Mouse (Mus musculus) NIH3T3 (cell line): ENCODE data around the gene Grap2.

Experiments used
- DNase-seq: peaks from one replicate; pipeline ENCODE4 v3.0.0-alpha.2; 2012; ENCODE audit warnings: low read depth

Grap2 gene

DNA sequence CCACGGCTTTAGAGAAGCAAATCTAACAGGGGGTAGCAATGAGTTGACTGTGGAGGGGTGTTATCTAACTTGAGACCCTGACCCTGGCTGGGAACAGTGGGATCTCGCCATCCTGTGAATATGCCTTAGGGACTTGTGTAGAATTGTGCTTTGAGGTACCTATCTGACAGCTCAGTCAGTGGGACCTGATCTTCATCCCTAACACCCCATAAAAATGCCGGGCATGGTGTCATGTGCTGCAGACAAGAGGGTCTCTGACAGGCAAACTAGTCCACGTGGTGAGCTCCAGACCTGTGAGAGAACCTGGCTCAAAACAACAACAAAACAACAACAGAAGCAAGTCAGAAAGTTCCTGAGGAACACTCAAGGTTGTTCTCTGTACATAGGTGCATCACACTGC is 27.4 kb downstream of the Grap2 start:
- DNase-seq: no peak

DNA sequence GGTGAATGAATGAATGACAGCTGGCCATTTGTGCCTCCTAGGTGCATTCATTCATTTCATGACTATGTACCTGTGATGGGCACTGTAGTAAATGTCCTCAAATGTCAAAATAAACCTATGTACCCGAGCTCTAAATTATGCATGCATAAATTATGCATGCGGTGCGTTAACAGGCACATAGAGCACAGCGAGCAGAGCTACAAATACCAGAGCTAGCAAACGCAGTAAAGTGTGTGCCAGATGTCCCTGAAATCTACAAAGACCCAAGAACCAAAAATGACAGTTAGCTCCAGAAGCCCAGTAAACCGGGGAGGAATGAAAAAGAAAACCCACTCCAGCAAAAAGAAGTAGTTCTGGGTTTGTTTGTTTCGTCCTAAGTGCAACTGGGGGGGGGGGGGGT is 29.1 kb downstream of the Grap2 start:
- no peak for DNase-seq

DNA sequence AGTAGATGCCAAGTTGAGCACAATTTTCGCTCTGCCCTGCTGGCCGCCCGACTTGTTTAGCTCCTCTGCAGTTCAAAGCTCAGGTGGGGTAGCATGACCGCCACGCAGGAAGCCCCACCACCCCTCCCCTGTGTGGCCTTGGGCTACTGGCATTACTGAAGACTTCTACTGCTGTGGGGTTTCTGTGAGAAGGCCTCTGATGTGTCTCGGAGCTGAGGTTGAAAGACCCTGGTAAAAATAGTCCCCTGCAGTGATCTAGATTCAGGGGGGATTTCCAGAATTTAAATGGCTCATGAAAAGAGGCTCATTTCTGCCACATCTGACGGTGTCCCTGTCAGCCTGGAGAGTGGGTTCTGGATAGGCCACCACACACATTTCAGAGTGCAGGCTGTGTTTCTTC is 30.1 kb downstream of the Grap2 start:
- no peak for DNase-seq

DNA sequence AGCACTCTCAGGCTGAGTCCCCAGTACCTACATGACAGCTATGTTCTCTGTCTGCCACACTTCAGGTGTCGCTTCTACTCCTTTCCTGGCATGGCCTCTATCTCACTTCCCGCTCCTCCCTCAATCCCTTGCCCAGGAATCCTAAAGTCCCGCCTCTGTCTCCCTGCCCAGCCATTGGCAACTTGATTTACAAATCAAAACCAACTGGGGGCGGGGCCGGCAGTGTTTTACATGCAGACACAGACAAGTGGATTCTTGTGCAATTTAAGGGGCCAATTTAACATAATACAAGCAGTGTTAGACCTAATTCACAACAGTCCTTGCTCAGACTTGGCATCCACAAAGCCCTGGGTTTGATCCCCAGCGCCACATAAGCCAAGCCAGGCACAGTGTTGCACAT is 31.6 kb downstream of the Grap2 start:
- DNase-seq: peak; percentile 32

DNA sequence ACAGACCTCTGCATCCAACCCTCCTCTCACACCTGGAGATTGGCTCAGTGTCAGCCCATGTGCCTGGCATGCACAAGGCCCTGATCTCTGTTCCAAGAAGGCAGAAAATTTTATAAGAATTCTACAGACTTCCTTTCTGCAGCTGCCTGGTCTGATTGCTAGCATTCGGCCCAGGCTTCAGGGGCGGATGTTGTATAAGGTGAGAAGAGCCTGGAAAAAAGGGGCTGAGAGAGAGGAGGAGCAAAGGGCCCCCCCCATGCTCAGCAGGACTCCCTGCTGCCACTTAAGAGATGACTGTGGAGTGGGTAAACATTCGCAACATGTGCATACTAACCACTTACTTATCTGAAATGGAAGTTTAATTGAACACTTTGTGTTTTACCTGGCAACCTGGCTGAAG is 35.6 kb downstream of the Grap2 start:
- DNase-seq: no peak

DNA sequence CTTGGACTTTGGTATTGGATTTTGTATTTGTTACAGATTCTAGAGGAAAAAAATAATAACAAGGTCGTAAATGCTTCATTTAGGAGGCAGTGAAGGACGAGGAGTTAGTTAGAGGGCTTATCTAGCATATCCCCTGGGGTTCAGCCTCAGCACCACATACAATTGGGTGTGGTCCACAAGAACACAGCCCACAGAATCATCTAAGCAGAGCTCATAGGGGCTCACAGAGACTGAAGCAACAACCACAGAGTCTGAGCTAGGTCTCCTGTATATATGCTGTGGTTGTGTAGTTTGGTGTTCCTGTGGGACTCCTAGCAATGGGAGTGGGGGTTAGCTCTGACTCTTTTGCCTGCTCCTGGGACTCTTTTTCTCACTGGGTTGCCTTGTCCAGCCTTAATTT is 37.9 kb downstream of the Grap2 start:
- DNase-seq: no peak

DNA sequence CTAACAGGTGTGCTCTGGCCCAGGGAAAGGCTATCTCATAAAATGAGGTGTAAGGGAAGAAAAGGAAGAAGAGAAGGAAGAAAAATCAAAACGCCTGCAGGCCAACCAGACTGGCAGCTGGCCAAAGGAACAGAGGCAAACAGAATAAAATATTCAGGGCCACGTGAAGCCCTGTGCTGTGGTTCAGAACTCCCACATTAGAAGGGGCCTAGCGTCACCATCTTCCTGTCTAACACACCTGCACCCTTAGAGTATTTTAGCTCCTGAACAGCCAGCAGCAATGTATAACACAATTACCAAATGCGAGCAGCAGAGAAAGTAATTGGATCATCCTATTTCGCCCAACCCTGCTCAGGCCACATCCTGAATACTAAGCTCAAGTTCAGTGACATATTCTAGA is 39.1 kb downstream of the Grap2 start:
- DNase-seq: no peak

DNA sequence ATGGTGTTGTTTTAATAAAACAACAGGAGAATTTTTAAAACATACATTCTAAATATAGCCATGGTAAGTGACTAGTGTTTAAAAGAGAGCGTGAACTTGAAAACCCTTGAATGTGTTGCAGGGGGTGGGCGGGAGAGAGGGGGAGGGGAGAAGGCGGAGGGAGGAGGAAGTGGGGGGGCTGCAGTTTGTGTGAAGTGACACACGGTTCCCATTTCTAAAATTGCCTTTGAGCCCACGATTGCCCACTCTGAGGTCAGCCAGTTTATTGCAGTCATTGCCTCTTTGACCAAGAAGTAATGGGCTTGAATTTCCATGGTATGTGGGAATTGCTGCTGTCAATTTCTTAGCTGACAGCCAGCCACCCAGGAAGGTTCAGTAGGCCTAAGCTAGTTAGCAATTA is 41.5 kb downstream of the Grap2 start:
- no peak for DNase-seq

DNA sequence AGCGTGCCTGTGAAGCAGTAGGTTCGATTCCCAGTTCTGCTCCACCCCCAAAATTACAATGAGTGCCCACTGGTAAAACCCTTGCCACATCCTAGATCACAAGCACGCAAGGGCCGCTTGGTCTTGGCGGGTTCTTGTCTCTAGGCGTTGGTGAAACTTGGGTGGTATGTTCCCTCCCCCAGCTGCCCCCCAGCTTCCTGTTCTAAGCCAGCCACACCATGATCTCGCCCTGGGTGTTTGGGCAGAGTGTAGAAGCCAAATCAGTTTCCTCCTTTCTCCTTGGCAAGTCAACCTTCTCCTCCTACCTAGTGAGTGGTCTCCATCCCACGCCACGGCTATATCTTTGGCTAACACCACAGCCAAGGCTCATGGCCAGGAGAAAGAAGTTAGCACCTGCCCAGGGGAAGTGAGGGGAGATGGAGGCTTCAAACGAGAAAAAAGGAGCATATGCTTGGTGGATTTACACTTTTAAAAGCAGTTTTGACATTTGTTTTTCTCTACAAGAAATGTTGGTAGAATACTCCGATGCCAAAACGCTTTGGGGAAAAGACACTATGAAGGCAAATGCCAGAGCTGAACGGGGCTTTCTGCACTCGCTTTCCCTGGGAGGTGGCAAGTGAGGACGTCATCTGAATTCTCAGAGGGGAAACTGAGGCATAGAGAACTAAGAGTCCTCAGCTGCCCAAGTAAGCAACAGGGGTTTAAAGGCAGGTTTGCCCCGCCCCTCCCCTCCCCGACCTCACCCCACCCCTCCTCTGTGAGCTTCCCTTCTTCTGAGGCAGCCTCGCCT is 42.3 kb downstream of the Grap2 start:
- no peak for DNase-seq

DNA sequence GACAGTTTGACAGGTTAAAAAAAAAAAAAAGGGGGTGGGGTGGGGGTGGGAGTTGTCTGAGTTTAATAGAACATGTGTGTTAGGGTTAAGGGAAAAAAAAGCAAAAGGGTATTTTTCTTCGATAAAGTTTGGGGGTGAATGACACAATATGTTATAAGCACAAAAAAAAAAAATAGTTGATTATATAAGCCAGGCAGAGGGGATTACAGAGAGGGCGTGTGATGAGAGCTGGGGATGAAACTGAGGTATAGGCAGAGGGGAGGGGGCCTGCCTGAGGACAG is 42.8 kb downstream of the Grap2 start:
- no peak for DNase-seq

DNA sequence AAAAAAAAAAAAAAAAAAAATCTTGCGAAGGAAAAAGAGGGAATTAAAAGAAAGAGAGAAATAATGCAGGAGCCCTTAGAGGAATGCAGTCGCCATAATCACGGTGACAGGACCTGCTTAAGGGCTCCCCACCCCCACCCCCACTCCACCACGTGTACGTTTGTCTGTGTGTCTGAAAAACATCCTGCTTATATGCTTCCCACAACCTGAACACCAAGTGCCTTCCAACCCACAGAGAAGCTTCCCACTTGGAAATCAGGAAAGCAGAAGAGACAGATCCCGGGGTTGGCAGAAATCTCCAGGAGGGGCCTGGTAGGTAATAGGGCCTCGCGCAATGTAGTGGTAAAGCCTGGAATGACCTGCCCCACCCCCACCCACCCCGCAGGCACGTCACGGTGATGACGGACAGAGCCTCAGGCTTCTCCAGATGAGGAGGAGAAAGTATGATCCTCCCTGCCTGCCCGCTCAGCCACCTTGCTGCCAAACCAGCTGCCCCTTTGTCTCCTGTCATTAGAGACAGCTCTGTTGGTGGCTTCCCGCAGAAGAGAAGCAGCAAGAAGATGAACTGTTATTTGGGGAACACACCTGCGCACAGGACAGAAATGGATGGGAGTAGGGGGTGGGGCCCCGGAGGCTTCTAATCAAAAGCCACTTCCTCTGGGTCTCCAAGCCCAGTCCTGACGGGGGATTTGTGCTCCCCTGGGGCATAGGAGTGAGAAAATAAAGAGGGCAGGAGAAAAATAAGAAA is 43.4 kb downstream of the Grap2 start:
- DNase-seq: no peak

DNA sequence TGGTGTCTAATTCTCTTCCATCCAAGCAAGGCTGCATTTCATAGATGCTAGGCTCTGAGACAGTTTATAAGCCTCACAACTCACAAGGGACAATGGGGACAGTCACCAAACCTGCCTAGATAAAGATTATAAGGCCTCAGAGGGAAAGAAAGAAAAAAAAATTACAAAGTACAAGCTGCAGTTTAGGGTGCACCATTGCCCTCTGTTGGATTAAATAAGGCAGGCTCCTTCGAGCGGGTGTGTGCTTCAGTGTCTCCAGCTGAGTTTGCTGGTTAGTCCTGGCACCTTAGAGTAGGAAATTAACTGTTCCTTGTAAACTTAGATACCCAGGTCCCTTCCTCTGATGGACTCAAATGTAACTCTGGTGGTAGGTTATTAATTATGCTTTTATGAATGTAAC is 45.4 kb downstream of the Grap2 start:
- DNase-seq: peak; percentile 70

DNA sequence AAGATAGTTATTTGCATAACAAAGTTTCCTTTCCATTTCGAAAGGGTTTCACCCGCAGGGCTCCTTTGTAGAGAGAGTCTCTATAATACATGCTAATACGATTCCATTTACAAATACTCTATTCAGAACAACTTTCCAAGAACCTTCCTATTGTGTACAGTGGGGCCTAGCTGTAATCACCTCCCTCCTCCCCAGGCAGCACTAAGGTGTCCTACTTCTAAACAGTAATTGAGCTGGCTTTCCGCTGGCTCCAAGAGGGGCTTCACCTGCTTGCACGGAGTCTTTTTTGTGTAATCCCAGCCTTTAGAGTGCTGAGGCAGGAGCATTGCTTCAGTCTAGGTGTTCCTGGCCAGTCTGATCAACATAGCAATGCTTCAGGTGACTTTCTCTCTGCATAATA is 46.8 kb downstream of the Grap2 start:
- DNase-seq: no peak

DNA sequence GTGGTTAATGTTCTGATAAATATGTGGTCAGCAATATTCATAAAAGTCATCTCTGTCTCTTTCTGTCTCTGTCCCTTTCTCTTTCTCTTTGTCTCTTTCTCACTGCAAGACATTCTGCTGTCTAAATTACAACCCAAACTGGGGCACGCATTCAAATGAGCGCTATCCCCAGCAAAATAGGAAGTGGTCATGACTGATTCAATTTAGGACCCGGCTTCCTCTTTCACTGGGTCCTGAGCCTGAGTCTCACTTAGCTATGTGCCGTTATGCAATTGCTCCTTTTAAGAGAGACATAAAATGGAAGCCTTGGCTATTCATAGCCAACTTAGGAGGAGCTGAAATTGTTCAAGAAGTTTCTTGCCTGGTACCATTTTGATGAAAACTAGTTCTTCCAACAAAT is 47.4 kb downstream of the Grap2 start:
- DNase-seq: no peak

DNA sequence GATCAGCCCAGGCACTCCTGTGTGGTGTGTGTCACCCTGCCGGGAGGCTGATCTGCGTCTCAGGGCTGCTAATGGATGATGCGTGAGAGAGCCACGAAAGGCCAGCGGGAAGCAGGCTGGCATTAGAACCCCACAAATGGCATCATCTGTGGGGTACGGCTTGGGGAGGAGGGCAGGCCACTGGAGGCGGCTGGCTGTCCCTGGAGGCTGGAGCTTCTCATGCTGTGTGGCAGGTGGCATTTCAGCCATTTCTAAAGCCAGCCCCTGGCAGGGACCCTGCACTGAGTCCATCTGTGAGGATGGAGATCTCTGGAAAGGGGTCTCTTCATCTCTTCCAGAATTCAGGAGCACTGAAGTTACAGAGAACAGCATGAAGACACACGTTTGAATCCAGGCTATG is 48.0 kb downstream of the Grap2 start:
- no peak for DNase-seq

DNA sequence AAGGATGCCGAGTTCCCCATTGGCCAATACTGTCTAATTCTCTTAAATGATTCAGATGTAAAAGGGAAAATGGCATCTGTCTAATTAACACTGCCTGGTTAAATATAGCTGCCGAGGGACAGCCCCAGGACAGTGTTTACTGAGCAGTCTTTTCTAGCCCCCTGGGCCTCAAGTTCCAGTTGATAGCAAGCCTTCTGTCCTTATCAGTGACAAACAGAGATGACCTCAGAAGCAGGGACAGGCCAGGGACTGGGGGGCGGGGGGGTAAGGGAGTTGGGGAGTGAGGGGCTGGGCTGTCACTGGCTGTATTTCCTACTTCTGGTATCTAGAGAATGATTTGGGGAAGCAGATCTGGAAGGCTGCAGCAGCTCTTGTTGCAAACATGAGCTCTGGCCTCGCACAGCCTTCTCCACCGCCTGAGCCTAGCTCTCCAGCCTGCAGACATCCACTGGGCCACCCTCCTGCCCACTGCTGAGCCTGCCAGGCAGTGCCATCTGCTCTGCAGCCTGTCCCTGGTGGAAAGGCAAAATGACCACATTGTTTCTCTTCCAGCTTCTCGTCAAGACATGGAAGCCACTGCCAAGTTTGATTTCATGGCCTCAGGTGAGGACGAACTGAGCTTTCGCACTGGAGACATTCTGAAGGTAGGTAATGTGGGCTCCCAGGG is 50.9 kb downstream of the Grap2 start:
- DNase-seq: no peak

DNA sequence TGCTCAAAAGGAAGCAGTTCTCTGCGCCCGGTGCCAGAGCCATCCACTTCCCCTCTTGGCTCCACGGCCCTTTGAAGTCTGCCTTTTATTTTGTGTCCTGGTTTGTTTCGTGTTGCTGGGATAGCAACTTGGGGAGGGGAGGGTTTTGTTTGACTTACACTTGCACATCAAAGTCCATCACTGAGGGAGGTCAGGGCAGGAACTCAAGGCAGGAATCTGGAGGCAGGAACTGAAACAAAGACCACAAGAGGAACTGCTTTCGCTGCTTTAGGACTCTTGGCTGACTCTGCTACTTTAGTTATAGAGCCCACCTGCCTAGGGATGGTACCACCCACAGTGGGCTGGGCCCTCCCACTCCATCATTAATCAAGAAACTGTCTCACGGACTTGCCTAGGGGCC is 54.1 kb downstream of the Grap2 start:
- DNase-seq: no peak

DNA sequence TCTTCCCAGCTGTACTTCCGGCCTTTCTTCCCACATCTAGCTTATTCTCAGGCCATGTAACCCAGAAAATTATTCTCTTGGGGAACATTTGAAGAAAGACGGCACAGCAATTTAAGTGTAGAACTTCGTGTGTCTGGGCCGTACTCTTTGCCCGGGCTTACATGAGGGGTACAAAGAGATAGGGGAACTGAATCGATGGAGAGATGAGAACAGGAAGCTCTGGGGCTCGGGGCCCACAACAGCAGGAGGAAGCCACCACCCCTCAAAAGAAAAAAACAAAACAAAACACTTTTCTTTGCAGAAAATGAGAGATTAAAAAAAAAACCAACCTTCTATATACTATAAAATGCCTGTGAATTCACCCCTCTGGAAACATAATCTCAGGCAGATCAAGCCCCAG is 57.8 kb downstream of the Grap2 start:
- no peak for DNase-seq

DNA sequence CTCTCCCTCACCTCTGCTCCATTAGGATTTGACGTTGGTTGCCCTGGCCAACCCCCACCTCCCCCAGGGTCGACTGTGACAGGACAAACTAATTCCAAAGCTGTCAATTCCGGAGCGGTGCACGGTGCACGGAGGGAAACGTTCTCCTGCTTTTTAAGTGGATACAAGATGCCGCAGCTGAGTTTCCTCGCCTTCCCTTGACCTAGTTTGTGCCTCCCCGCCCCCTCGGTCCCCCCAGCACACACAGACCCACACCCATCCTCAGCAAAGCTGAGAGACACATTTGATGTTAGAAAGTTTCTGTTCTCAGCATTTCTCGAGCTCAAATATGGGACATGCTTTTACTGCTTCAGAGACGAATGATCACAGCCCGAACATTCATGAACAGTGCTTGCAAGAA is 58.3 kb downstream of the Grap2 start:
- no peak for DNase-seq

DNA sequence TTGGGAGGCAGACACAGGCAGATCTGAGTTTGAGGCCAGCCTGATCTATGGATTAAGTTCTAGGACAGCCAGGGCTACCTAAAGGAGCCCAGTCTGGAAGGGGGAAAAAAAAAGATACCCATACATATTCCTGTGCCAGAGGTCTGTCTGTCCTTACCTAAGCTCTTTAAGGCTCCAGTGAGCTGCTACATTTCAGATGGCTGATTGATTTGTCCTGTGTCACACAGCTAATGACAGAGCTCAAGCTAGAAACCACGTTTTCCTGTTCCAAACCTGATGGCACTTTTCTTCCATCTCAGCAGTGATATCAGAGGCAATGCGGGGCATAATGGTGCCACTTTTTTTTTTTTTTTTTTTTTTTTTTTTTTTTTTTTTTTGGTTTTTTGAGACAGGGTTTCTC is 58.9 kb downstream of the Grap2 start:
- DNase-seq: no peak

DNA sequence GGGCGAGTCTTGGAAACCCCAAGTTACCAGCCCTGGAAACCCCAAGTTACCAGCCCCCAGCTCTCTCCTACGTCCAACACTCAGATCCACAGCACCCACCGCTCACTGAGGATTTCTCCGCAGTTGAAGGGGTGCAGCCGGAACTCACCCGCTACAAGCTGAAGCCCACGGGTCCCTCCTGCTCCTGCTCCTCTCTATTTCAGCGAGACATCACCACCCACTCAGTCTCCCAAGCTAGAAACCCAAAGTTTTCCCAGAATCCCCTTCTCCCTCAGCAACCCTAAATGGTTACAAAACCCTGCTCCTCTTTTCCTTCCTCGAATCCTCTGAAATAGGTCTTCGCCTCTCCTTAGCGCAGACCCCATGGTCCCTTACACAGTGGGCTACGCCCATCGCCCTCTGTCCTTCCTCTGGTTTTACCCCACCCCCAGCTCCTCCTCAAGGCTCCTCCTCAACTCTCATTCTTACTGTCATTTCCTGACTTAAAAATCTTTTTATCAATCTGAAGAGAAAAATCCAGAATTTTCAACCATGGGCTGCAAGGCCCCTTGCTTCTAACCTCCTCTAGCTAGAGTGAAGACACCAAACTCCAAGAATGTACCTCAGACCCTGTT is 60.0 kb downstream of the Grap2 start:
- DNase-seq: no peak

DNA sequence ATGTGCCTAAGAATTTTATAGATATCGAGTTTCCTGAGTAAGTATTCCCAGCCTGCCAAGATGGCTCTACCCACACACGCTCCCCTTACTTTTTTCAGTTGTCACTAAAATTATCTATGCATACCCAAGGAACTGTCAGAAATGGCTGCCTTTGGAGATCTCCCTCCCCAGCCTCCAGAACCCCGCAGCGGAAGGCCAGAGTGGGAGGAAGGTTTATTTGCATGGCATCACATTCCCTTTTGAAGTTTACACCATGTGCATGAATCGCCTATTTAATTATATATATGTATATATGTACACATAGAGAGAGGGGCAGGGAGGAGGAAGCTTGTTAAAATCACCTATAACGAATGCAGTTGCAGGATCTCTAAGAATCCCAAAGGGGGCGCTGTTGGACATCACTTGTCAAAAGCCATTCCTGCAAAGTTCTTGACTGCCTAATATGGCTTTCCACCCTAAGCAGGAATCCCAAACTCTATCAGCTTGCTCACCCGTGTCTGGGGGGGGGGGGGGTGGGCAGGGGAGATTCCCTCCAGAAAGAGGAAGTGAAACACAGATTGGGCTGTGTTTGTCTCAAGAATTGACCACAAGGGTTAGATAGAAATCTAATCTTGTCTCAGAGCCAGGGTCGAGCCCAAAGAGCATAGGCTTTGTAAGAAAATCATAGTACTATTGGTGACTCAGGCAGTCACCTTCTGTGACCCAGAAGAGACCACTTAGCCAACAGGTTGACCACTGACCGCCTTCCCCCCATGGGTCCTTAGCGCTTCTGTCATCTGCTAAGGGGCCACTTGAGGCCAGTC is 62.2 kb downstream of the Grap2 start:
- DNase-seq: peak; percentile 88
